Mouse (Mus musculus): ENCODE measurements around the gene Gm17018.

- TF ChIP-seq CTCF (IDR thresholded peaks at IDR 0.05; ENCODE audit: insufficient read depth, low read depth, low read length) = no peak
- TF ChIP-seq POLR2A (IDR thresholded peaks at IDR 0.05; ENCODE audit: insufficient read depth, low read depth, low read length) = no peak
These were observed 28.9 kb upstream of the Gm17018 start for GRCm38 (mm10) chr19:45531554-45531953.
